Mouse (Mus musculus): ENCODE data around the gene Mettl23. TPM values are rescaled to one million over a fixed set of nuclear protein-coding genes. Genes with fewer than 3 reads are reported as not detected.
"Not testable (repeated sequence)": the region's sequence is repeated elsewhere in the genome, so short reads cannot be mapped to it uniquely, and the experiment has no call there.

The Mettl23 gene
- polyA plus RNA-seq, 1 experiment from 2014 or later, result 79.2 TPM

GRCm38 (mm10) chr11:116840748-116841147 lies 2.3 kb upstream of the Mettl23 start:
- no peak overlapping the region for H3K27ac ChIP-seq (replicated peaks in 1 of 2; ENCODE audit: control insufficient read depth in 1 of 2, insufficient read depth in 1 of 2, low read depth in 2 of 2, low read length in 2 of 2)
- peaks cover 7 to 29% of the 10 kb centered on the region in 2 experiments for H3K4me1 ChIP-seq (ENCODE audit: control insufficient read depth in 2 of 2, insufficient read depth in 2 of 2, low read length in 2 of 2)
- peaks cover 58% of the 10 kb centered on the region for H3K36me3 ChIP-seq (ENCODE audit: control insufficient read depth, insufficient read depth, low read length)
- 78% methylated on average over 4 of the region's 4 CpGs for WGBS
- peak overlapping the region; percentile 71 for H3K4me2 ChIP-seq (ENCODE audit: low read length)
- peak overlapping the region; percentile 3 to 85; a peak in 3 of 4 replicates for H3K4me3 ChIP-seq (ENCODE audit: control insufficient read depth in 1 of 2, insufficient read depth in 1 of 2, low read depth in 1 of 2, low read length in 2 of 2)
- H3K9ac ChIP-seq (ENCODE audit: low read length), result peak overlapping the region; percentile 91
- no peaks in the 10 kb centered on the region for H3K27me3 ChIP-seq (ENCODE audit: control insufficient read depth, insufficient read depth, low read length)
- ATAC-seq (ENCODE audit: insufficient number of reproducible peaks, insufficient read depth, low FRiP score, low read depth), result no peak
- H3K9me3 ChIP-seq (ENCODE audit: control insufficient read depth, low read length), result no peaks in the 10 kb centered on the region

DNA sequence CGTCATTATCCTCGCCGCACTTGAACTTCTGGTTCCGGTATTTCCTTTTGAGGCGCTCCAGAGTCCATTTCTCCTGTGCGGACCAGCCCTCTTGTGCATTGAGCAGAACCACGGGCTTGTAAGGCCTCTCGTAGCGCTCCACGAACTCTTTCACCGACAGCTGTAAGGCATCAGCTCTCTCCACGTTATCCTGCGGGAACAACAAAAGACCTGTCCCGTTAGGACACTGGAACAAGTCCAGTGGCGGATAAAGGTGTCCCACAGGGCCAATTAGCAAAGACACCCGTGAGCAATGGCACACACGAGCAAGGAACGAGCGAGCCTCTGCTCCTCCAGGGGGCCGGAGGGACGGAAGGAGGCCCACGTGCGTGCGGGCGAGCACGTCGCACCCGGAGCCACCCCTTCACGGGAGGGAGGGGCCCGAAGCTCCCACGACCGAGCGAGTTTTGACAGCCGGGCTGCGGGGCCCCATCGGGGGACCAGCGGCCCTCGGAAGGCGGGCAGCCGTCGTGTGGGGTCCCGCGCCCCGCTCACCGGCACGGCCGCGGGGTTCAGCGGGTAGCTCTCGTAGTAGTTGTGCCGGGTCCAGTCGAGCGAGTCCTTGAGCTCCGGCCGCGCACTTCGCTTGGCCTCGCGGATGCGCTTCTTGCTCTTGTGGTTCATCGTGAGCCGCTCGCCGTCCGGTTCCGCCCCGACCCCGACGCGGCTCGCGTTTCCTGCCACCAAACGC lies 382 bp upstream of the Mettl23 start:
- no peaks in the 10 kb centered on the region for H3K27me3 ChIP-seq (ENCODE audit: control insufficient read depth, insufficient read depth, low read length)
- H3K4me3 ChIP-seq (ENCODE audit: control insufficient read depth in 1 of 2, insufficient read depth in 1 of 2, low read depth in 1 of 2, low read length in 2 of 2), result peak overlapping the region; percentile 85 to 89
- H3K4me2 ChIP-seq (ENCODE audit: low read length), result peak overlapping the region; percentile 71
- peaks cover 7 to 29% of the 10 kb centered on the region in 2 experiments for H3K4me1 ChIP-seq (ENCODE audit: control insufficient read depth in 2 of 2, insufficient read depth in 2 of 2, low read length in 2 of 2)
- WGBS, result under 1% methylated on average over 70 of the region's 73 CpGs
- H3K27ac ChIP-seq (replicated peaks in 1 of 2; ENCODE audit: control insufficient read depth in 1 of 2, insufficient read depth in 1 of 2, low read depth in 2 of 2, low read length in 2 of 2), result peak overlapping the region; percentile 95 to 98
- peak; percentile 55 for ATAC-seq (ENCODE audit: insufficient number of reproducible peaks, insufficient read depth, low FRiP score, low read depth)
- H3K9me3 ChIP-seq (ENCODE audit: control insufficient read depth, low read length), result no peaks in the 10 kb centered on the region
- peaks cover 54% of the 10 kb centered on the region for H3K36me3 ChIP-seq (ENCODE audit: control insufficient read depth, insufficient read depth, low read length)
- H3K9ac ChIP-seq (ENCODE audit: low read length), result peak overlapping the region; percentile 91

DNA sequence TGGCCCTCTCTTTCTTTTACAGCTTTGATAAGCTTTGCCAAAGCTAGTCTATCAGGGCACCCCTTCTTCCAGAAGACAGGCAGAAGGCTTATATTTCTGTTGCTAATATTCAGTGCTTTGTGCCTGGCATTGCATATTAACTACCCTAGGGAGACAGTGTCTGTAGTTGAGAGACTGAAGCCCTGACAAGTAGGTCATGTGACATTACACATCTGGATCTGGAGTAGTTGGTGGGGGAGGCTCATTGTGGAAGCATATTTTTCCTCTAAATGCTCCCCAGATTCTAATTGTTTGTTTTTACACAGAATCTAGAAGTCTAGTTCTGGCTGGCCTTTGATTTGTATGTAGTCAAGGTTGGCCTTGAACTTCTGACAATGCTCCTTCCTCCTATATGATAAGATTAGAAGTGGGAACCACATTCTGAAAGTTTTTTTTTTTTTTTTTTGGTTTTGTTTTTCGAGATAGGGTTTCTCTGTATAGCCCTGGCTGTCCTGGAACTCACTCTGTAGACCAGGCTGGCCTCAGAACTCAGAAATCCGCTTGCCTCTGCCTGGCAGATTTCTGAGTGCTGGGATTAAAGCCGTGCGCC lies 3.6 kb downstream of the Mettl23 start:
- no peaks in the 10 kb centered on the region for H3K27me3 ChIP-seq (ENCODE audit: control insufficient read depth, insufficient read depth, low read length)
- no peak overlapping the region for H3K4me2 ChIP-seq (ENCODE audit: low read length)
- no peak overlapping the region for H3K9ac ChIP-seq (ENCODE audit: low read length)
- no peaks in the 10 kb centered on the region for H3K9me3 ChIP-seq (ENCODE audit: control insufficient read depth, low read length)
- no peak for ATAC-seq (ENCODE audit: insufficient number of reproducible peaks, insufficient read depth, low FRiP score, low read depth)
- no peak overlapping the region for H3K4me3 ChIP-seq (ENCODE audit: control insufficient read depth in 1 of 2, insufficient read depth in 1 of 2, low read depth in 1 of 2, low read length in 2 of 2)
- no peak overlapping the region for H3K27ac ChIP-seq (replicated peaks in 1 of 2; ENCODE audit: control insufficient read depth in 1 of 2, insufficient read depth in 1 of 2, low read depth in 2 of 2, low read length in 2 of 2)
- 78% methylated on average over 4 of the region's 4 CpGs for WGBS
- H3K4me1 ChIP-seq (ENCODE audit: control insufficient read depth in 2 of 2, insufficient read depth in 2 of 2, low read length in 2 of 2), result peaks cover 0 to 18% of the 10 kb centered on the region in 2 experiments; a peak in 2 of 4 replicates
- H3K36me3 ChIP-seq (ENCODE audit: control insufficient read depth, insufficient read depth, low read length), result peaks cover 55% of the 10 kb centered on the region

DNA sequence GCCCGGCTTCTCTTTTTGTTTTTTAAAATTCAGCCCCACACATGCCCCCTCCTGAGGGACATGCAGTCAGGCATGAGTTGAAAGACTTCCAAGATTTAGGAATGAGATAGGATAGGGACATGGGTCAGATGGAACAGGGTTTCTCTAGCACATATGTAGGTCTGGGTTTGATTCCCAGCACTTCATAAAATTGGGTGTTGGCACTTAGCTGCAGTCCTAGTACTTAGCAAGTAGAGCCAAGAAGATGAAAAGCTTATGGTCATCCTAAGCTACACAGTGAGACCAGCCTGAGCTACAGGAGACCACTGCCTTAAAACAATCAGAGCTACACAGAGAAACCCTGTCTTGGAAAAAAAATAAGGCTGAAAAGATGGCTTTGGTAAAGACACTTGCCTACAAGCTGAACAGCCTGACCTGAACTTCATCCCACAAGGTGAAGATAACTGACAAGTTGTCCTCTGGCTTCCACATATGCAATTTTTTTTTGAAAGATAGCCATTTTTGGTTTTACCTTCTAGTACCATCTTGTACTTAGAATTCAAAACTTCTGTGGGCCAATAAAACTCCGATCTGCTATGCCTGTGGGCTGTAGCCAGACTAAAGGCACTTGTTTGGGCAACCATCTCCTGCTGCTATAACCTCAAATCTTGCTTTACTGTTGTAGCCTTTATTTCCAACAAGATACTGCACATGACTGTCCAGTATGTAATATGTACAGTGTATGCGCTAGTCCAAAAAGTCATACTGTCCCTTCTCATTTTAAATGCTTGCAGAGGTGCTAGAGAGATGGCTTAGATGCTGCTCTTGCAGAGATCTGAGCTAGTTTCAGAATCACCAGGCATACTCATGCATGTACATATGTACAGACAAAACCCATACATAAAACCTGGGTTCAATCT lies 4.4 kb downstream of the Mettl23 start:
- peaks cover 0 to 18% of the 10 kb centered on the region in 2 experiments; a peak in 2 of 4 replicates for H3K4me1 ChIP-seq (ENCODE audit: control insufficient read depth in 2 of 2, insufficient read depth in 2 of 2, low read length in 2 of 2)
- H3K9ac ChIP-seq (ENCODE audit: low read length), result no peak overlapping the region
- peaks cover 59% of the 10 kb centered on the region for H3K36me3 ChIP-seq (ENCODE audit: control insufficient read depth, insufficient read depth, low read length)
- H3K9me3 ChIP-seq (ENCODE audit: control insufficient read depth, low read length), result no peaks in the 10 kb centered on the region
- no peak overlapping the region for H3K27ac ChIP-seq (replicated peaks in 1 of 2; ENCODE audit: control insufficient read depth in 1 of 2, insufficient read depth in 1 of 2, low read depth in 2 of 2, low read length in 2 of 2)
- 86% methylated on average over 3 of the region's 3 CpGs for WGBS
- no peak for ATAC-seq (ENCODE audit: insufficient number of reproducible peaks, insufficient read depth, low FRiP score, low read depth)
- no peaks in the 10 kb centered on the region for H3K27me3 ChIP-seq (ENCODE audit: control insufficient read depth, insufficient read depth, low read length)
- no peak overlapping the region for H3K4me2 ChIP-seq (ENCODE audit: low read length)
- no peak overlapping the region for H3K4me3 ChIP-seq (ENCODE audit: control insufficient read depth in 1 of 2, insufficient read depth in 1 of 2, low read depth in 1 of 2, low read length in 2 of 2)

- peaks cover 0 to 18% of the 10 kb centered on the region in 2 experiments; a peak in 2 of 4 replicates for H3K4me1 ChIP-seq (ENCODE audit: control insufficient read depth in 2 of 2, insufficient read depth in 2 of 2, low read length in 2 of 2)
- H3K27me3 ChIP-seq (ENCODE audit: control insufficient read depth, insufficient read depth, low read length), result no peaks in the 10 kb centered on the region
- H3K4me3 ChIP-seq (ENCODE audit: control insufficient read depth in 1 of 2, insufficient read depth in 1 of 2, low read depth in 1 of 2, low read length in 2 of 2), result no peak overlapping the region
- 82% methylated on average over 5 of the region's 5 CpGs for WGBS
- no peaks in the 10 kb centered on the region for H3K9me3 ChIP-seq (ENCODE audit: control insufficient read depth, low read length)
- ATAC-seq (ENCODE audit: insufficient number of reproducible peaks, insufficient read depth, low FRiP score, low read depth), result no peak
- peaks cover 59% of the 10 kb centered on the region for H3K36me3 ChIP-seq (ENCODE audit: control insufficient read depth, insufficient read depth, low read length)
- no peak overlapping the region for H3K4me2 ChIP-seq (ENCODE audit: low read length)
- H3K9ac ChIP-seq (ENCODE audit: low read length), result no peak overlapping the region
- no peak overlapping the region for H3K27ac ChIP-seq (replicated peaks in 1 of 2; ENCODE audit: control insufficient read depth in 1 of 2, insufficient read depth in 1 of 2, low read depth in 2 of 2, low read length in 2 of 2)
Measured at GRCm38 (mm10) chr11:116848086-116848876, 5.2 kb downstream of the Mettl23 start.

DNA sequence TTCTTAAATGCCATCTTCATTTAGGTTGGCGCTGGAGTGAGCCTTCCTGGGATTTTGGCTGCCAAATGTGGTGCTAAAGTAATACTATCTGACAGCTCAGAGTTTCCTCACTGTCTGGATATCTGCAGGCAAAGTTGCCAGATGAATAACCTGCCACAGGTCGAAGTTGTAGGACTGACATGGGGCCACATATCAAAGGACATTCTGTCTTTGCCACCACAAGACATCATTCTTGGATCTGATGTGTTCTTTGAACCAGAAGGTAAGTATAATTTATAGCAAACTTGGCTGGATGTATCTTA lies 5.8 kb downstream of the Mettl23 start:
- H3K27me3 ChIP-seq (ENCODE audit: control insufficient read depth, insufficient read depth, low read length); H3K9ac ChIP-seq (ENCODE audit: low read length); H3K9me3 ChIP-seq (ENCODE audit: control insufficient read depth, low read length); H3K4me3 ChIP-seq (ENCODE audit: control insufficient read depth in 1 of 2, insufficient read depth in 1 of 2, low read depth in 1 of 2, low read length in 2 of 2); H3K4me2 ChIP-seq (ENCODE audit: low read length); H3K27ac ChIP-seq (replicated peaks in 1 of 2; ENCODE audit: control insufficient read depth in 1 of 2, insufficient read depth in 1 of 2, low read depth in 2 of 2, low read length in 2 of 2); ATAC-seq (ENCODE audit: insufficient number of reproducible peaks, insufficient read depth, low FRiP score, low read depth): not testable (repeated sequence)
- WGBS, result 65% methylated on average over 2 of the region's 2 CpGs
- peaks cover 59% of the 10 kb centered on the region for H3K36me3 ChIP-seq (ENCODE audit: control insufficient read depth, insufficient read depth, low read length)
- peaks cover 0 to 18% of the 10 kb centered on the region in 2 experiments; a peak in 2 of 4 replicates for H3K4me1 ChIP-seq (ENCODE audit: control insufficient read depth in 2 of 2, insufficient read depth in 2 of 2, low read length in 2 of 2)

GRCm38 (mm10) chr11:116849587-116849986 lies 6.5 kb downstream of the Mettl23 start:
- Histone ChIP-seq H3K4me2 (ENCODE audit: low read length) (no peak overlapping the region; the same call in 1 of the 2 replicates), H3K36me3 (ENCODE audit: control insufficient read depth, insufficient read depth, low read length) (peaks cover 59% of the 10 kb centered on the region)
- no peak for ATAC-seq (ENCODE audit: insufficient number of reproducible peaks, insufficient read depth, low FRiP score, low read depth)

More at GRCm38 (mm10) chr11:116849587-116849986, 6.5 kb downstream of the Mettl23 start:
- no peak overlapping the region for H3K4me3 ChIP-seq (ENCODE audit: control insufficient read depth in 1 of 2, insufficient read depth in 1 of 2, low read depth in 1 of 2, low read length in 2 of 2)
- peaks cover 0 to 17% of the 10 kb centered on the region in 2 experiments; a peak in 2 of 4 replicates for H3K4me1 ChIP-seq (ENCODE audit: control insufficient read depth in 2 of 2, insufficient read depth in 2 of 2, low read length in 2 of 2)
- no peak overlapping the region for H3K27ac ChIP-seq (replicated peaks in 1 of 2; ENCODE audit: control insufficient read depth in 1 of 2, insufficient read depth in 1 of 2, low read depth in 2 of 2, low read length in 2 of 2)
- H3K9ac ChIP-seq (ENCODE audit: low read length), result no peak overlapping the region
- no peaks in the 10 kb centered on the region for H3K9me3 ChIP-seq (ENCODE audit: control insufficient read depth, low read length)
- H3K27me3 ChIP-seq (ENCODE audit: control insufficient read depth, insufficient read depth, low read length), result no peaks in the 10 kb centered on the region

Data from heart, embryonic 14.5 days (tissue).